Mouse (Mus musculus) olfactory bulb, adult 2 months (tissue): Measurements from ENCODE around the gene Olfr91.

Experiments
- CTCF ChIP-seq: fragments of 200-500 bp; IDR thresholded peaks from 2 replicates; pipeline ENCODE4 v1.5.1; 2012; ENCODE audit warnings: low read depth, mild to moderate bottlenecking, low read length, moderate library complexity; ENCODE audit not compliant: insufficient read depth
- POLR2A ChIP-seq: fragments of 200-500 bp; IDR thresholded peaks from 2 replicates; pipeline ENCODE4 v1.6.1; 2012; ENCODE audit warnings: mild to moderate bottlenecking, low read depth, low read length, moderate library complexity; ENCODE audit not compliant: insufficient read depth

DNA sequence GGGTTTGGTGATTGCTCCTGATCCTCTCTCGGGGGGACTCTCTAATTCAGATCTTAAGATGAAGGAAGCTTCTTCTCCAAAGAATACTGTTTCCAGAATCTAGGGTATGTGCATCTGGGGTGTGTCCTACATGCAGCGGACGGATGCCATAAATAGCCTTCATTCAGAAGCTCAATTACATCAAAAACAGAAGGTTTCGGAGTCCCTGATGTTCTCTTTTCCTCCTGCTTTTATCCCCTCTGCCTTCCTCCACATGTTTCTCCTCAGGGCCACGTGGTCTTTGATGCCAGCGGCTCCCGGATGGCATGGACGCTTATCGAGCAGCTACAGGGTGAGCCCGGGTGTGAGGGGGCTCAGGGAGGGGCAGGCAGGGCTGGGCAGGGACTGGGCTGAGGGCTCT, 35.0 kb downstream of the Olfr91 start:
- TF ChIP-seq CTCF (no peak), POLR2A (no peak)
